Mouse (Mus musculus): ENCODE results near the gene Hist1h2ab.
"Not testable (repeated sequence)": the region's sequence is repeated elsewhere in the genome, so short reads cannot be mapped to it uniquely, and the experiment has no call there.

Gene Hist1h2ab

GRCm38 (mm10) chr13:23769613-23770012 lies 18.7 kb downstream of the Hist1h2ab start, which contains the start of gene Trim38:
Trim38 (plus strand) TSS chr13:23769913.
- not testable (repeated sequence) for DNase-seq (ENCODE audit: extremely low read depth, low read depth, low spot score)

- DNase-seq (ENCODE audit: extremely low read depth, low read depth, low spot score) = no peak
Observed at GRCm38 (mm10) chr13:23772561-23773313, 21.8 kb downstream of the Hist1h2ab start.

GRCm38 (mm10) chr13:23778339-23778738 lies 27.4 kb downstream of the Hist1h2ab start:
- DNase-seq (ENCODE audit: extremely low read depth, low read depth, low spot score) = no peak

GRCm38 (mm10) chr13:23779025-23779424 lies 28.1 kb downstream of the Hist1h2ab start:
- DNase-seq (ENCODE audit: extremely low read depth, low read depth, low spot score) = no peak

GRCm38 (mm10) chr13:23792520-23792919 lies 41.6 kb downstream of the Hist1h2ab start:
- no peak for DNase-seq (ENCODE audit: extremely low read depth, low read depth, low spot score)

GRCm38 (mm10) chr13:23799405-23799804 lies 48.5 kb downstream of the Hist1h2ab start:
- DNase-seq (ENCODE audit: extremely low read depth, low read depth, low spot score) = no peak
